Mouse (Mus musculus): ENCODE measurements around the gene Neu4. TPM values are rescaled to one million over a fixed set of nuclear protein-coding genes. Genes with fewer than 3 reads are reported as not detected.
"Not testable (repeated sequence)": the region's sequence is repeated elsewhere in the genome, so short reads cannot be mapped to it uniquely, and the experiment has no call there.

Gene Neu4
- total RNA-seq, 4 experiments from 2014 or later = 8.1 to 10.4 (median 8.8) TPM

- peak; percentile 78 to 85 for DNase-seq (ENCODE audit: low spot score in 2 of 2)
These were observed 33.4 kb downstream of the Neu4 start for GRCm38 (mm10) chr1:94053530-94054216.

- DNase-seq (ENCODE audit: low spot score in 2 of 2) = peak in 1 of 2 experiments; percentile 31
These were observed 34.2 kb downstream of the Neu4 start for GRCm38 (mm10) chr1:94054481-94054880.

GRCm38 (mm10) chr1:94055966-94056365, 35.7 kb downstream of the Neu4 start:
- DNase-seq (ENCODE audit: low spot score in 2 of 2) = no peak

- no peak for DNase-seq (ENCODE audit: low spot score in 2 of 2)
These were observed 37.1 kb downstream of the Neu4 start for GRCm38 (mm10) chr1:94057401-94057800.

- DNase-seq (ENCODE audit: low spot score in 2 of 2) = not testable (repeated sequence)
These were observed 38.0 kb downstream of the Neu4 start for GRCm38 (mm10) chr1:94058281-94058680.

GRCm38 (mm10) chr1:94074756-94075155, 54.5 kb downstream of the Neu4 start:
- no peak for DNase-seq (ENCODE audit: low spot score in 2 of 2)

- no peak for DNase-seq (ENCODE audit: low spot score in 2 of 2)
These were observed 56.5 kb downstream of the Neu4 start for GRCm38 (mm10) chr1:94076702-94077101.

Other genes starting within 250 kb of the Neu4 start
- 10 to 100 TPM; 52.7 to 64.8 (median 58.4) TPM for gene Dtymk, start 218.5 kb upstream of the Neu4 start, total RNA-seq (2022)
- 10 to 100 TPM; 15.0 to 16.0 (median 15.4) TPM for gene Ing5, start 216.5 kb upstream of the Neu4 start, total RNA-seq (2022)
- 10 to 100 TPM; 18.1 to 21.8 (median 19.3) TPM for gene D2hgdh, start 195.5 kb upstream of the Neu4 start, total RNA-seq (2022)
- gene Gal3st2, start 159.1 kb upstream of the Neu4 start, total RNA-seq (2022) = under 1 TPM in 1 of 4 experiments, not detected in 3; 0.14 TPM
- under 1 TPM; 0.34 to 0.87 (median 0.50) TPM for gene Gal3st2b, start 102.1 kb upstream of the Neu4 start, total RNA-seq (2022)
- under 1 TPM in 3 of 4 experiments, not detected in 1; 0.04 to 0.12 (median 0.07) TPM for gene Gal3st2c, start 29.9 kb upstream of the Neu4 start, total RNA-seq (2022)
- 1 to 10 TPM in 2 of 4 experiments, under 1 TPM in 1, not detected in 1; 0.27 to 6.1 (median 5.6) TPM for gene Pdcd1, start 32.1 kb downstream of the Neu4 start, total RNA-seq (2022)

Data from layer of hippocampus, adult 8-10 months (tissue).